Mouse (Mus musculus) heart, adult 9 months (tissue): ENCODE data around the gene Ifitm1.
"Not testable (repeated sequence)": the region's sequence is repeated elsewhere in the genome, so short reads cannot be mapped to it uniquely, and the experiment has no call there.

Experiments
- DNase-seq, 2 experiments: peaks; one replicate each; pipeline ENCODE4 v3.0.0; 2022; ENCODE audit warnings: low spot score in 2 of 2

The Ifitm1 gene

GRCm38 (mm10) chr7:141011238-141011770 lies 44.3 kb downstream of the Ifitm1 start:
- no peak for DNase-seq

DNA sequence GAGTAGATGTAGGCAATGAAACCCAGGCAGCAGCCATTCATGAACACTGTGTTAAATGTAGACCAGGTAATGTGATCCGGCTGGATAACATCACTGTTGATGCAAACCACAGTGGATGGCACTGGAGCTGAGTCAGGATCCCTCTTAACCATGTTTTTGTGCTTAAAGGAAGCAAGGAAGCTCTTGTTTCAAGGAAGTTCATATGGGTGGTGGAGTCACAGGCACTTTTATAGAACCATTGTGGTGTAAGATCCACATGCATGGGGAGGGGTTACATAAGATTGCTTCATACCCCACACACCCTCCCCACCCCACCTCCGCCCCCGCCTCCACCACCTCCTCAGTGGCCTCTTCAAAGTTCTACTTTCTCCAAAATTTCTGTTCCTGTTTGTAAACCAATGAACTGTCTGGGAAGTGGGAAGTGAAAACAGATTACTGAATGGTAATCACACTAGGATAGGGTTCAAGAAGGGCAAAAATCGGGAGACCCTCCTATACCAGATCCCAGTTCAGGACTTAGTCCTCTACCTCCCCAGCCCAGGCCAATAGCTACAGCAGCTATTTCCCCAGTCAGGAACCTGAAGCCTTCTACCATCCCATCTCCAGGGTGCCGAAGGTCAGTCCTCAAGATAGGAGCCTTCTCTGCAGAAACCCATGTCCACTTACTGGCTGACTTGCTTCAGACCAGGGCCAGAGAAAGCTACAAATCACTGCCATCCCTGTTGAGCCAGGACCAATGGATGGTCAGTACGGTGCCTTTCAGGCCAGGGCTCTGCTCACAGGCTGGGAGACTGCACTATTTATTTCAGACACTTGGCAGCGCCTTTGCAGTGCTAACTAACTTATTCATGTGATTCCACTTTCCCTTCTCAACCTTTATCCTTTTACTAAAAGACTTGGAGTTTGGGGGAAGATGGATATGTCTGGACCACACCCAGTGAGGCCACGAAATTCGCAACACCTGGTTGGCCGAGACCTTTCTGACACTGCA lies 50.0 kb downstream of the Ifitm1 start:
- DNase-seq = peak in 1 of 2 experiments; percentile 51

DNA sequence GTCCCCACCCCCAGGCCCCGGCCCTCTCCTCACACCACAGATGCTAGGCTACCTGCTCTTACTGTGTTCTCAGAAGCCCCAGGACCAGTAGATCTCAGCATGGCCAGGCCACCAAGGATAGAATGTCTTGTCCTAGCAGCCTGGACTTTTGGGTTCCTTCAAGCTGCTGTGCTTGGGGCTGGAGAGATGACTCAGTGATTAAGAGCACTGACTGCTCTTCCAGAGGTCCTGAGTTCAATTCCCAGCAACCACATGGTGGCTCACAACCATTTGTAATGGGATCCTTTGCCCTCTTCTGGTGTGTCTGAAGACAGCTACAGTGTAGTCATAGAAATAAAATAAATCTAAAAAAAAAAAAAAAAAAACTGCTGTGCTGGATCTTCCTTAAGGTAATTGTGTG lies 50.8 kb downstream of the Ifitm1 start, which contains the start of gene Ifitm6:
Ifitm6 (minus strand) TSS at position 101 of the 400 bp plus-strand sequence.
- DNase-seq = not testable (repeated sequence)

GRCm38 (mm10) chr7:141019028-141019427 lies 52.0 kb downstream of the Ifitm1 start:
- no peak for DNase-seq
